Mouse (Mus musculus) Patski (cell line): ENCODE measurements around the gene 2610008E11Rik. TPM values are rescaled to one million over a fixed set of nuclear protein-coding genes. Genes with fewer than 3 reads are reported as not detected.
"Not testable (repeated sequence)": the region's sequence is repeated elsewhere in the genome, so short reads cannot be mapped to it uniquely, and the experiment has no call there.

ENCODE experiments used
- ATAC-seq: fragments of 100-300 bp; one replicate; pipeline ENCODE4 v1.8.0; 2021
- CTCF ChIA-PET: fragments of 350-600 bp; sonication (Branson Sonifier 250); formaldehyde crosslinking; loops from one replicate; lab custom pipeline; 2022; ENCODE audit warnings: inconsistent platforms; lab: Charles Lee
- POLR2A ChIA-PET: fragments of 350-600 bp; sonication (Branson Sonifier 250); formaldehyde crosslinking; loops from one replicate; lab custom pipeline; 2022; ENCODE audit warnings: antibody characterized with exemption, inconsistent platforms; lab: Charles Lee
- DNase-seq: peaks from one replicate; pipeline ENCODE4 v3.0.0-alpha.2; 2011; ENCODE audit warnings: low read depth, low spot score
- H3K27me3 ChIP-seq: fragments of 371-371 bp; one replicate; pipeline ENCODE4 v1.5.1; 2021
- CTCF ChIP-seq: fragments of 100-300 bp; IDR thresholded peaks from one replicate; pipeline ENCODE4 v1.5.1; 2021
- in situ Hi-C: fragments of 300-500 bp; cut with MboI; formaldehyde crosslinking; loops from 3 replicates; pipeline ENCODE4 v1.11.1; 2018; ENCODE audit warnings: low pct_unique_long_range_greater_than_20kb, mixed read lengths
- polyA plus RNA-seq: library from polyadenylated mRNA; unstranded; gene quantifications from one replicate; pipeline ENCODE4 v1.2.3, GENCODE M21; 2021

2610008E11Rik gene
- polyA plus RNA-seq, 1 experiment from 2014 or later, result 13.4 TPM

- no peak for ATAC-seq
- CTCF ChIA-PET, result interaction anchor here (1.2 kb wide), 1 partner anchor 12 kb away, joined by 5 read pairs; no protein-coding TSS in a partner anchor
- no peak for DNase-seq
- POLR2A ChIA-PET, result no interaction called here
- H3K27me3 ChIP-seq, result no peaks in the 10 kb centered on the region
- no peak for TF ChIP-seq CTCF
- in situ Hi-C loops, result no loop called here
Measured at GRCm38 (mm10) chr10:79089000-79089399, 8.4 kb downstream of the 2610008E11Rik start.

GRCm38 (mm10) chr10:79086577-79086976 is 10.8 kb downstream of the 2610008E11Rik start:
- ATAC-seq (no peak), DNase-seq (no peak)
- H3K27me3 ChIP-seq, result no peaks in the 10 kb centered on the region
- ChIA-PET CTCF (no interaction called here), POLR2A (no interaction called here)
- in situ Hi-C loops, result no loop called here
- TF ChIP-seq CTCF, result no peak

- in situ Hi-C loops, CTCF ChIA-PET, POLR2A ChIA-PET, ATAC-seq, H3K27me3 ChIP-seq, DNase-seq: not testable (repeated sequence)
Measured at GRCm38 (mm10) chr10:79057370-79057769, 40.0 kb downstream of the 2610008E11Rik start.

- in situ Hi-C loops, POLR2A ChIA-PET, H3K27me3 ChIP-seq, CTCF ChIA-PET, ATAC-seq, DNase-seq: not testable (repeated sequence)
Measured at GRCm38 (mm10) chr10:79042457-79042856, 54.9 kb downstream of the 2610008E11Rik start.

GRCm38 (mm10) chr10:79028441-79028840 is 69.0 kb downstream of the 2610008E11Rik start, which contains the start of gene Olfr57:
TSS of gene Olfr57 (plus strand) at chr10:79028741.
- ChIA-PET POLR2A (no interaction called here), CTCF (no interaction called here)
- H3K27me3 ChIP-seq, result peaks cover 8% of the 10 kb centered on the region
- ATAC-seq (no peak), DNase-seq (no peak)
- TF ChIP-seq CTCF, result no peak
- in situ Hi-C loops, result no loop called here

Other genes with a start within 250 kb of the 2610008E11Rik start
- not detected for gene Olfr1356, start 245.4 kb downstream of the 2610008E11Rik start, polyA plus RNA-seq
- not detected for gene Olfr1355, start 222.1 kb downstream of the 2610008E11Rik start, polyA plus RNA-seq
- not detected for gene Olfr1354, start 184.4 kb downstream of the 2610008E11Rik start, polyA plus RNA-seq
- gene Olfr8, start 147.0 kb downstream of the 2610008E11Rik start, polyA plus RNA-seq, result not detected
- gene Olfr1353, start 134.3 kb downstream of the 2610008E11Rik start, polyA plus RNA-seq, result not detected
- gene Olfr1352, start 116.5 kb downstream of the 2610008E11Rik start, polyA plus RNA-seq, result not detected
- gene Olfr1351, start 85.1 kb downstream of the 2610008E11Rik start, polyA plus RNA-seq, result not detected
- not detected for gene Olfr57, start 68.9 kb downstream of the 2610008E11Rik start, polyA plus RNA-seq
- gene Vmn2r80, start 51.2 kb upstream of the 2610008E11Rik start, polyA plus RNA-seq, result not detected
- not detected for gene Vmn2r81, start 150.1 kb upstream of the 2610008E11Rik start, polyA plus RNA-seq